Mouse (Mus musculus) limb, embryonic 15.5 days (tissue): ENCODE results near the gene St8sia1. TPM values are rescaled to one million over a fixed set of nuclear protein-coding genes. Genes with fewer than 3 reads are reported as not detected.

Source experiments
- ATAC-seq: fragments of 200-750 bp; cut with Nextera tagmentation; 2 replicates; pipeline ENCODE4 v1.8.0; 2017; ENCODE audit warnings: low read depth, moderate TSS enrichment; ENCODE audit not compliant: insufficient number of reproducible peaks, low FRiP score, low TSS enrichment
- H3K27ac ChIP-seq: fragments of 300-500 bp; sonication (generic); 2 replicates; pipeline ENCODE4 v1.5.1; 2015; ENCODE audit warnings: moderate library complexity, mild to moderate bottlenecking, inconsistent platforms
- H3K27me3 ChIP-seq: fragments of 300-500 bp; sonication (generic); 2 replicates; pipeline ENCODE4 v1.6.1; 2015; ENCODE audit warnings: inconsistent platforms
- H3K36me3 ChIP-seq: fragments of 300-500 bp; sonication (generic); 2 replicates; pipeline ENCODE4 v1.6.1; 2015; ENCODE audit warnings: inconsistent platforms
- H3K4me1 ChIP-seq: fragments of 300-500 bp; sonication (generic); 2 replicates; pipeline ENCODE4 v1.6.1; 2015; ENCODE audit warnings: inconsistent platforms
- H3K4me2 ChIP-seq: fragments of 300-500 bp; sonication (generic); 2 replicates; pipeline ENCODE4 v1.6.1; 2015; ENCODE audit warnings: mild to moderate bottlenecking, inconsistent platforms
- H3K4me3 ChIP-seq: fragments of 300-500 bp; sonication (generic); 2 replicates; pipeline ENCODE4 v1.5.1; 2015; ENCODE audit warnings: mild to moderate bottlenecking, inconsistent platforms
- H3K9ac ChIP-seq: fragments of 300-500 bp; sonication (generic); 2 replicates; pipeline ENCODE4 v1.6.1; 2015; ENCODE audit warnings: inconsistent platforms
- H3K9me3 ChIP-seq: fragments of 300-500 bp; sonication (generic); 2 replicates; pipeline ENCODE4 v1.6.1; 2016; ENCODE audit warnings: inconsistent platforms
- WGBS: fragments of 180-500 bp; shearing (Covaris S2); methylation state at CpG from one replicate; pipeline ENCODE4 v1.1.7; 2015; 5-methylcytosine and 5-hydroxymethylcytosine counted together
- polyA plus RNA-seq: library from polyadenylated mRNA; unstranded; fragments of >200 nt; fragmentation: Nextera tagmentation; extraction: Ambion mirVana; gene quantifications from 2 replicates; pipeline ENCODE4 v1.2.1, GENCODE M21; 2015

St8sia1 gene
- polyA plus RNA-seq, 1 experiment from 2014 or later = 0.74 TPM

DNA sequence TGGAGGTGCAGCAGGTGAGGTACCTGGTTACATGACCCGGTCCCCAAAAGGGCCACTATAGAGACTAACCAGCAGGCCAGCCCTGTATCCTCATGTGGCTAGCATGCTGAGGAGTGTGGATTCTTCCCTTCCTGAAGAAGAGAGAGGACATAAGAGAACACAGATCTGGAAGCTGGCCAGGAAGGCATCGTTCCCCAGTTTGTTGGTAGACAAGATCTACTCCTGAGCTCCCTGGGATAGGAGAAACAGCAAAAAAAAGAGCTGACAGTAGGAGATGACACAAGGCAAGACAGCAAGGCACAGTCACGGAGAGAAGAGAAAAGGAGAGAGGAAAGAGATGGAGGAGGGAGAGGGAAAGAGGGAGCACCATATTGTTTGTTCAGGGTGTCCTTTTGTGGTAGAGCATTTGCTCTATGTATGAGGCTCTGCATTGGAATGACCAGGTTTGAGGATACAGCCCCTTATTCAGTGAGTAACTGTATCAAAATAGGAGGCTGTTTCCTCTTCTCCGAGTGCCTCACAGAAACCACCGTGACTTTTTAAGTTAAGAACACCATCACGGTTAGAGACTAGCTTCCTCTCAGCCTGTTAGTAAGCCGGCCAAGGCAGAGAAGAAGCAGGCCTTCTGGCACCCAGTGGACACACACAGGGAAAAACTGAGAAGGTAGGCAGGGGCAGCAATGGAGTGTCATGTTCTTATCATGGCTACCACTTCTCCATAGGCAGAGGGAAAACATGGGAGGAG, 12.5 kb downstream of the St8sia1 start:
- no peaks in the 10 kb centered on the region for H3K27me3 ChIP-seq
- no peaks in the 10 kb centered on the region for H3K36me3 ChIP-seq
- no peak for ATAC-seq
- H3K4me1 ChIP-seq = peaks cover 8% of the 10 kb centered on the region; the same call in 1 of the 2 replicates
- no peak overlapping the region for H3K4me3 ChIP-seq
- H3K9me3 ChIP-seq = no peaks in the 10 kb centered on the region
- no peak overlapping the region for H3K27ac ChIP-seq
- H3K9ac ChIP-seq = no peak overlapping the region
- H3K4me2 ChIP-seq = no peak overlapping the region
- 81% methylated on average over 7 of the region's 7 CpGs for WGBS

DNA sequence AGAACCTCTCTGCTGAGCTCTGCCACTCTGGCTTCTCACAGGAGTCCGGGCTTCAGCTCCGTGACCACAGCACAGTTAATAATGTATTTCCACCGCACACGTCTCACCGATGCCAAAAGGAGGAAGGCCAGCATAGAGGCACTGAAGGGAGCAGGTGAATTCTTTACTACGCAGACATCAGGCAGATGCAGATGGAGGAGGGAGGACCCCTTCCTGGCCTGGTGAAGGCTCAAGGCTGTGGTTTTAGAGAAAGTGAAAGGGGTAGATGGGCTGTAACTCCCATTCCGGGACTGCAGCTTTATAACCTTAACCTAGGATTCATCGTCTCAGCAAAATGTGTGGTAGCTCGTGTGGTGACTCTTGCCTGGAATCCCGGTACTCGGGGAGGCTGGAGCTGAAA, 13.9 kb downstream of the St8sia1 start:
- Histone ChIP-seq H3K4me1 (peaks cover 12% of the 10 kb centered on the region; the same call in 1 of the 2 replicates), H3K9me3 (no peaks in the 10 kb centered on the region), H3K9ac (no peak overlapping the region), H3K27me3 (no peaks in the 10 kb centered on the region), H3K4me3 (no peak overlapping the region), H3K4me2 (0 out of 2 replicates have a peak overlapping the region, but pooled peaks have one; percentile 1), H3K36me3 (no peaks in the 10 kb centered on the region), H3K27ac (no peak overlapping the region)
- no peak for ATAC-seq
- WGBS = 56% methylated on average over 11 of the region's 11 CpGs

DNA sequence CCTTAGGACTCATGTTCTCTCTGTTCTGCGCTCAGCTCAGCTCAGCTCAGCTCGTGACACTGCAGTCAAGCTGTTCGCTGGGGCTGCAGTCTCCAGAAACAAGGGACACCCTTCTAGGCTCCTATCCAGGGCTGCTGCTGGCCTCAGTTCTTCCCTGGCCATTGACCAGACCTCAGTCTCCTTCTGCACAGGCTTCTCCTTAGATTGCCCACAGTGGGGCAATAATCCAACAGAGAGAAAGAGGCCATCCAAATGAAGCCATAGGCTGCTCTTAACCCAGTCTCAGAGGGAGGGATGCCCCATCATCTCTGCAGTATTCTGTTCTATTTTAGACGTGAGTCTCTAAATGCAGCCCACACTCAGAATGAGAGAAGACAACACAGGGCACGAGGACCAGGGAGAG, 15.3 kb downstream of the St8sia1 start:
- H3K4me2 ChIP-seq = no peak overlapping the region
- no peaks in the 10 kb centered on the region for H3K27me3 ChIP-seq
- H3K9ac ChIP-seq = no peak overlapping the region
- no peaks in the 10 kb centered on the region for H3K9me3 ChIP-seq
- H3K4me1 ChIP-seq = peaks cover 12% of the 10 kb centered on the region; the same call in 1 of the 2 replicates
- 59% methylated on average over 5 of the region's 5 CpGs for WGBS
- H3K4me3 ChIP-seq = no peak overlapping the region
- H3K36me3 ChIP-seq = no peaks in the 10 kb centered on the region
- ATAC-seq = no peak
- H3K27ac ChIP-seq = no peak overlapping the region

DNA sequence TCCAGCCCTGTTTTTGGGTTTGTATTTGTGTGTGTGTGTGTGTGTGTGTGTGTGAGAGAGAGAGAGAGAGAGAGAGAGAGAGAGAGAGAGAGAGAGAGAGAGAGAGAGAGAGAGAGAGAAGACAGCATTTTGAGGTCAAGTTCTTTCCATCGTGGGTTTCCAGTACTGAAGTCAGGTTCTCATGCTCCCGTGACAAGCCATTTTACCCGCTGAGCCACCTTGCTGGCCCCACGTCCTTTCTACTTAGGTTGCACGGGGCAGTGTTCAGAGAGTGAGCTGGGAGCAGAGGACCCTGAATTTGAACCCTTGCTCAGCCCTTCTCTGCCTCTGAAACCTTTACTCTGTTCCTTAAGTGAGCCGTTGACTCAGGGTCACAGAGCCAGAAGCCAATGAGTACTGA, 17.2 kb downstream of the St8sia1 start:
- Histone ChIP-seq H3K4me3 (no peak overlapping the region), H3K4me2 (no peak overlapping the region), H3K27me3 (no peaks in the 10 kb centered on the region), H3K36me3 (no peaks in the 10 kb centered on the region), H3K27ac (no peak overlapping the region), H3K4me1 (peaks cover 12% of the 10 kb centered on the region; the same call in 1 of the 2 replicates), H3K9me3 (no peaks in the 10 kb centered on the region), H3K9ac (no peak overlapping the region)
- 77% methylated on average over 6 of the region's 6 CpGs for WGBS
- ATAC-seq = no peak

DNA sequence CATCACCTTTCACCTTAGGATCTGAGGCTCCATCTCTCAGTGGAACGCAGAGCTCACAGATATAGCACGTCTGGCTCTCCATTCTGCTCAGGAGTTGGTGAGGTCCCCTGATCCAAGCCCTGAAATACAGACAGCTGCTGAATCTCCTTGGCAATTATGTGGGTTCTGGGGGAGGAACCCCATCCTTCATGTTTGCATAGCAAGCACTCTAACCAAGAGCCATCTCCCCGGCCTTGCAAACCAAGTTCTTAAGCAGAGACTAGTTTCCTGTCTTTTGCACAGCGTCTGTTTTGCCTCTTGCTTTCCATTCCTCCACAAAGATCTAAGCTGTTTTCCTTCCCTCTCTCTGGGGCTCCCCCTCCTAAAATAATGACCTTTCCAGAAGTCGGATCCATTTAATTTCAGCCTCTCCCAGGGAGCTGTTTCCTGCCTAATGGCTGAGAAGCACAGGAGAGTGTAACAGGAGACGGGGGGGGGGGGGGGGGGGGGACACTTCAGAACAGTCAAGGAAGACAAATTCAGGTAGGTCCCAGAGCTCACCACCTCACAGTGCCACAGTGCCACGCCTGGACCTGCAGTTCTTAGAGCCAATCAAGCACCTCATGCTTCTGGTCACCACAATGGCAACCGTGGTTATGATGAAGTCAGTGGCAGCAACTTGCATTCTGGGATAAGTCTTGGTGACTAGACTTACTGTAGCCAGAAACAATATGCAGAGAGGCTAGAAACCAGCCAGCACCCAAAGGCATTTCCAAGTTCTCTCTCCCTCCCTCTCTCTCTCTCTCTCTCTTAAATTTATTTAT, 18.0 kb downstream of the St8sia1 start:
- Histone ChIP-seq H3K9me3 (no peaks in the 10 kb centered on the region), H3K4me2 (no peak overlapping the region), H3K4me1 (peaks cover 12% of the 10 kb centered on the region; the same call in 1 of the 2 replicates), H3K27me3 (no peaks in the 10 kb centered on the region), H3K36me3 (no peaks in the 10 kb centered on the region), H3K27ac (peak overlapping the region; percentile 9; the same call in 1 of the 2 replicates), H3K4me3 (no peak overlapping the region), H3K9ac (no peak overlapping the region)
- WGBS = 38% methylated on average over 8 of the region's 8 CpGs
- ATAC-seq = 0 out of 2 replicates have a peak, but pooled peaks have one; percentile 27

DNA sequence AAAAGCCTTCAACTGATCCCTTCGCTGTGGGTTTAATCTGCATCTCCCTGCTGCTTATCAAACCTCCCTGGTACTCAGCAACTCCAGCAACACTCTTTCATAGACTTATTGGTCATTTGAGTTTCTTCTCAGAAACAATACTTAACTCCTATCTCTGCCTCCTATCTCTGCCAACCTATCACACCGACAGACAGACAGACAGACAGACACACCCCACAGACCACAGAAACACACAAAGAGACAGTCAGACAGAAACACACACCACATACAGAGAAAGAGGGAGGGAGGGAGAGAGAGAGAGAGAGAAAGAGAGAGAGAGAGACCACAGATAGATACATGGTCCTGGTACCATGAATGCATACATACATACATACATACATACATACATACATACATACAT, 18.8 kb downstream of the St8sia1 start:
- no peaks in the 10 kb centered on the region for H3K27me3 ChIP-seq
- H3K4me3 ChIP-seq = no peak overlapping the region
- no peaks in the 10 kb centered on the region for H3K36me3 ChIP-seq
- no peak overlapping the region for H3K9ac ChIP-seq
- ATAC-seq = no peak
- H3K27ac ChIP-seq = peak overlapping the region; percentile 9; the same call in 1 of the 2 replicates
- H3K4me2 ChIP-seq = no peak overlapping the region
- WGBS = 83% methylated on average over 2 of the region's 2 CpGs
- no peaks in the 10 kb centered on the region for H3K9me3 ChIP-seq
- H3K4me1 ChIP-seq = peaks cover 12% of the 10 kb centered on the region; the same call in 1 of the 2 replicates

DNA sequence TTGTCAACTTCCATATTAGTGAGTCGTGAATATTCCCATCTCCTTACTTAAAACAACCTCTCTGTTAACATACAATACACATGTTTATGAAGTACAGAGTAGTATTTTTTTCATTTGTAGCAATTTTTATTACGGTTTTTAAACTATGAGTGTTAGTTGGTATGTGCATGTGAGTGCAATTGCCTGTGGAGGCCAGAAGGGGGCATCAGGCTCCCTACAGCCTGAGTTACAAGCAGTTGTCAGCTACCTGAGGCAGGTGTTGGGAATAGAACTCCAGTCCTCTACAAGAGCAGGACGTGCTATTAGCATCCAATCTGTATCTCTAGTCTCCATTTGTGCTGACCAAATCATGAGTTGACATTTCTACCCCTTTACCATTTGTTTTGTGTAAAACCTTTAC, 19.8 kb downstream of the St8sia1 start:
- no peaks in the 10 kb centered on the region for H3K36me3 ChIP-seq
- 95% methylated on average over 3 of the region's 3 CpGs for WGBS
- ATAC-seq = no peak

DNA sequence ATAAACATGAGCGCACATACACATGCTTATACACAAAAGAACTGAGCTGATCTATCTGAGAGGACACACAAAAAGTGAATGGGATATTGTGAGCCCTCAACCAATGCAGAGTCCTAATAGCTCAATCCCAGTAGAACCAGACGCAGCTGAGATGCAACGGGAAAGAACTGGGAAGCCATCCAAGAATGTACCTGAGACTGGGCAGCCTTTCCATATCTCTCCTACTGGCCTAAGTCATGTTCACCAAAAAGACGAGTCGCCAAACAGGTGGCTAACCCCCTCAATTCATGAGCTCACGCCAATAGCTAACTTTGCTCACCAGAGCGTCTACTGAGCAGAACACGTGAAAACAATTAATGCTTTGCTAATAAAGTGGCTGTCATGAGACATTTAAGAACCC, 20.8 kb downstream of the St8sia1 start:
- no peak overlapping the region for H3K9ac ChIP-seq
- no peak overlapping the region for H3K4me3 ChIP-seq
- H3K9me3 ChIP-seq = no peaks in the 10 kb centered on the region
- peaks cover 4% of the 10 kb centered on the region; the same call in 1 of the 2 replicates for H3K4me1 ChIP-seq
- no peaks in the 10 kb centered on the region for H3K27me3 ChIP-seq
- 50% methylated on average over 8 of the region's 8 CpGs for WGBS
- H3K27ac ChIP-seq = no peak overlapping the region
- no peak overlapping the region for H3K4me2 ChIP-seq
- no peak for ATAC-seq
- H3K36me3 ChIP-seq = no peaks in the 10 kb centered on the region

More for the DNA sequence above, 19.8 kb downstream of the St8sia1 start:
- H3K9me3 ChIP-seq = no peaks in the 10 kb centered on the region
- H3K4me2 ChIP-seq = no peak overlapping the region
- H3K4me1 ChIP-seq = peaks cover 7% of the 10 kb centered on the region; the same call in 1 of the 2 replicates
- H3K27me3 ChIP-seq = no peaks in the 10 kb centered on the region
- no peak overlapping the region for H3K27ac ChIP-seq
- no peak overlapping the region for H3K4me3 ChIP-seq
- no peak overlapping the region for H3K9ac ChIP-seq

DNA sequence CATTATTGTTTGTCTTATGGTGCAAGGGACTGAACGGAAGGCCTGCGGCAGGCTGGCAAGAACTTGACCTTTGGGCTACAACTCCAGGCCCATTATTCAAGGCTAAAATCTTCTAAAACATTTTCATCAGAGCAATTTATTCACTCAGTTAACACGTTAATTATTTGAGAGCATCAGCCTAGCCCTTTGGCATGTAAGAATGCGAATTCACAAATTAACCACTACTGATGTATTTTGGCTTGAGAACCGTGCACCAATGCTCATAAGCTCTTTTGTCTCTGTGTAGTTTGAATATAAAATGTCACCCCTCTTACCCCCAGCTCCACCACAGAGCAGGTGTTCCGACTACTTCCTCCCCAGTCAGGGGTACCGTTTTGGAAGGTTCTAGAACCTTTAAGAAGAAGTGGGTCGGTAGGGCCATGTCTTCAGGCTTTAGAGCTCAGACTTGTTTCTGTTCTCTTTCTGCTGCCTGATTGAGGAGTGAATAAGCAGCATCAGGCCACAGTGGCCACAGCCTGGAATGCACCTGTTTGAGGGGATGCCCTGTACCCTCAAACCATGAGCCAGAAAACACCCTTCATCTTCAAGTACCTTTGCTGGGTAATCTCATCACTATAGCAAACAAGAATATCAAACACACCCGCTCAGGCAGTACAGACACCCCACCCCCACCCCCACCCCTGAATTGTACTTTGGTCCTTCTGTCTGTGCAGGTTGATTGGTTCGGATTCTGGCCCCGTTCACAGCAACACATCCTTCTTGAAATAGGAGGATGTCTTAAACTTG, 22.5 kb downstream of the St8sia1 start:
- Histone ChIP-seq H3K4me2 (no peak overlapping the region), H3K4me3 (no peak overlapping the region), H3K4me1 (peaks cover 4% of the 10 kb centered on the region; the same call in 1 of the 2 replicates), H3K27ac (no peak overlapping the region), H3K9me3 (no peaks in the 10 kb centered on the region), H3K36me3 (no peaks in the 10 kb centered on the region), H3K9ac (no peak overlapping the region), H3K27me3 (no peaks in the 10 kb centered on the region)
- WGBS = 83% methylated on average over 11 of the region's 11 CpGs
- ATAC-seq = no peak

DNA sequence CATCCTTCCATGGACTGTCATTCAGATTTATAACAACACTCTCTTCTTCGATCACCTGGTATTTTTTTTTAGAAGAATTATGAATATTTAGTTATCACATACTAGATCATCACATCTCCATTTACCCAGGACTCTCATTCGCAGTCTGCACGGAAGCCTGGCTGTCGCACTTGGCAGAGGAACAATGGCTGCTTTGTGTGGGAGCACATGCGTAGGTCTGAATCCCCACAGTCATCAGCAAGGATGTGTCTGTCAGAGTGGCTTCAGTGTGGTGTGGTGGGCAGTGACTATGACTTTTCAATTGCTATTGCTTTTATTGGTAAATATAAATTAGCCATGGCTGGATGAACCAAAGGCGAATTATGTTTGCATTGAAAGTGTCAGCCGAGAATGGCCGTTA, 23.2 kb downstream of the St8sia1 start:
- H3K27me3 ChIP-seq = no peaks in the 10 kb centered on the region
- H3K9ac ChIP-seq = no peak overlapping the region
- no peaks in the 10 kb centered on the region for H3K36me3 ChIP-seq
- H3K4me3 ChIP-seq = no peak overlapping the region
- no peak for ATAC-seq
- H3K4me2 ChIP-seq = no peak overlapping the region
- WGBS = 88% methylated on average over 8 of the region's 8 CpGs
- H3K9me3 ChIP-seq = no peaks in the 10 kb centered on the region
- H3K4me1 ChIP-seq = peaks cover 2% of the 10 kb centered on the region; the same call in 1 of the 2 replicates
- H3K27ac ChIP-seq = no peak overlapping the region

DNA sequence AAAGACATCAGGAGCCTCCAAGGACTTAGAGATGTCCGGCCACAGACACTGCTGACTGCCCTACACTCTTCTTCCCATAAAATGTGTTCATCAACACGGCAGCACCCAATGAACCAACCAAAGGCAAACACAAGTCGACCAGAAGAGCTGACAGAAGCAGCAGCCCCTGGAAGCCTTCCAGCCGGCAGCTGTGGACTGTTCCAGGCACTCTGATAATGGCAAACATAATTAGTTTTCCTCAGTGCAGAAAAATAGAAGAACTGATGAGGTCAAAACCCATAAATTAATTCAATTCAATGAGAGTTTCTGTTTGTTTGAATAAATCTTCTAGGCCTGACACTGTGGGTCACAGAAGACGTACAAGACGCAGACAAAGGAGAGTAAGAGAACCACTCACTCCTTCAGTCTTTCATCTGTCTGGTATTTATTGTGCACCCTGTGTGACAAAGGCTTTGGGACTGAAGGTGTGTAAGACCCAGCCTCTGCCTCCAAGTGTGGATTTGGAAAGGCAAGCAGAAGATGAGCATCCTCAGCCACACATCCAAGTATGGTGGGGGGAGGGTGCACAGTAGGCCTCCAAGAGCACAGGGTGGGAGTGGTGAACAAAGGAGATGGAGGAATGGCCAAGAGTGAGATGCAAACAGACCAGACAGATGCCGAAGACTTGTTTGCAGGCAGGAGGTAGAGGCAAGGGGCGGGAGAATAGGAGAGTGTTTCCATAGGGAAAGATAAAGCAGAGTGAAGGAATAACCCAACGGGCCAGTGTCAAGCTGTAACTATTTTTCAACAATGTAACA, 25.5 kb downstream of the St8sia1 start:
- Histone ChIP-seq H3K4me3 (no peak overlapping the region), H3K9me3 (no peaks in the 10 kb centered on the region), H3K27ac (no peak overlapping the region), H3K36me3 (no peaks in the 10 kb centered on the region), H3K4me2 (no peak overlapping the region), H3K4me1 (no peaks in the 10 kb centered on the region), H3K27me3 (no peaks in the 10 kb centered on the region), H3K9ac (no peak overlapping the region)
- WGBS = 64% methylated on average over 9 of the region's 9 CpGs
- ATAC-seq = no peak
